Mouse (Mus musculus) forebrain, embryonic 16.5 days (tissue): ENCODE results near the gene Igtp. TPM values are rescaled to one million over a fixed set of nuclear protein-coding genes. Genes with fewer than 3 reads are reported as not detected.
"Not testable (repeated sequence)": the region's sequence is repeated elsewhere in the genome, so short reads cannot be mapped to it uniquely, and the experiment has no call there.

Experiments used
- ATAC-seq: fragments of 200-750 bp; cut with Nextera tagmentation; 2 replicates; pipeline ENCODE4 v1.8.0; 2017; ENCODE audit warnings: mild to moderate bottlenecking, moderate library complexity
- H3K27ac ChIP-seq: fragments of 300-500 bp; sonication (generic); 2 replicates; pipeline ENCODE4 v1.5.1; 2014; ENCODE audit warnings: low read length, control low read depth
- H3K27me3 ChIP-seq: fragments of 300-500 bp; sonication (generic); replicated peaks from 2 replicates; pipeline ENCODE4 v1.6.1; 2014; ENCODE audit warnings: low read length; ENCODE audit not compliant: control insufficient read depth, insufficient read depth
- H3K36me3 ChIP-seq: fragments of 300-500 bp; sonication (generic); 2 replicates; pipeline ENCODE4 v1.6.1; 2014; ENCODE audit not compliant: control insufficient read depth, insufficient read depth
- H3K4me1 ChIP-seq: fragments of 300-500 bp; sonication (generic); replicated peaks from 2 replicates; pipeline ENCODE4 v1.6.1; 2014; ENCODE audit warnings: low read length; ENCODE audit not compliant: control insufficient read depth, insufficient read depth
- H3K4me2 ChIP-seq: fragments of 300-500 bp; sonication (generic); 2 replicates; pipeline ENCODE4 v1.6.1; 2014; ENCODE audit warnings: mild to moderate bottlenecking, low read length, control low read depth
- H3K4me3 ChIP-seq: fragments of 300-500 bp; sonication (generic); replicated peaks from 2 replicates; pipeline ENCODE4 v1.5.1; 2014; ENCODE audit warnings: mild to moderate bottlenecking, low read length, control low read depth
- H3K9ac ChIP-seq: fragments of 300-500 bp; sonication (generic); replicated peaks from 2 replicates; pipeline ENCODE4 v1.6.1; 2014; ENCODE audit warnings: low read depth, low read length, control low read depth
- H3K9me3 ChIP-seq: fragments of 300-500 bp; sonication (generic); 2 replicates; pipeline ENCODE4 v1.6.1; 2016; ENCODE audit warnings: low read length; ENCODE audit not compliant: control insufficient read depth
- WGBS: fragments of 180-500 bp; shearing (Covaris S2); extraction: QIAGEN DNeasy Blood & Tissue Kit; methylation state at CpG from one replicate; pipeline ENCODE4 v1.1.7; 2014; 5-methylcytosine and 5-hydroxymethylcytosine counted together
- polyA plus RNA-seq: library from polyadenylated mRNA; unstranded; fragments of >200 nt; fragmentation: Nextera tagmentation; extraction: Ambion mirVana; gene quantifications from 2 replicates; pipeline ENCODE4 v1.2.1, GENCODE M21; 2015

Gene Igtp
- polyA plus RNA-seq, 1 experiment from 2014 or later: 1.3 TPM

DNA sequence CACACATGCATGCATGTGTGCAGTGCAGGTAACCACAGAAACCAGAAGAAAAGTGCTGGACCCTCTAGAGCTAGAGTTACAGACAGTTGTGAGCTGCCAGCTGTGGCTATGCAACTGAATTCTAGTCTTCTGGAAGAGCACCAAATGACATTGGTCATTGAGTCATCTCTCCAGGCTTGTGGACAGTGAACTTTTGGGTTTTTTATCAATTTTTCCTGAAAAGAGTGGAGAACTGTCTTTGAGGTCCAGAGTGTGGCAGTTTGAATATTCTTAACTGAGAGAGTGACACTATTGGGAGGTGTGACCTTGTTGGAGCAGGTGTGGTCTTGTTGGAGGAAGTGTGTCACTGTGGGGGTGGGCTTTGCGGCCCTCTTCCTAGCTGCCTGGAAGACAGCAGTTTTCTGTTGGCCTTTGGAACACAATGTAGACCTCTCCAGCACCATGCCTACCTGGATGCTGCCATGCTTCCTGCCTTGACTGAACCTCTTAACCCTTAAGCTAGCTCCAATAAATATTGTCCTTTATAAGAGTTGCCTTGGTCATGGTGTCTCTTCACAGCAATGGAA is 11.0 kb downstream of the Igtp start:
- no peaks in the 10 kb centered on the region for H3K9me3 ChIP-seq
- H3K4me1 ChIP-seq: no peaks in the 10 kb centered on the region
- H3K4me3 ChIP-seq: no peak overlapping the region
- ATAC-seq: no peak
- WGBS: 95% methylated on average over 1 of the region's 1 CpGs
- H3K36me3 ChIP-seq: no peaks in the 10 kb centered on the region
- H3K9ac ChIP-seq: no peak overlapping the region
- no peak overlapping the region for H3K27ac ChIP-seq
- no peaks in the 10 kb centered on the region for H3K27me3 ChIP-seq
- H3K4me2 ChIP-seq: no peak overlapping the region

DNA sequence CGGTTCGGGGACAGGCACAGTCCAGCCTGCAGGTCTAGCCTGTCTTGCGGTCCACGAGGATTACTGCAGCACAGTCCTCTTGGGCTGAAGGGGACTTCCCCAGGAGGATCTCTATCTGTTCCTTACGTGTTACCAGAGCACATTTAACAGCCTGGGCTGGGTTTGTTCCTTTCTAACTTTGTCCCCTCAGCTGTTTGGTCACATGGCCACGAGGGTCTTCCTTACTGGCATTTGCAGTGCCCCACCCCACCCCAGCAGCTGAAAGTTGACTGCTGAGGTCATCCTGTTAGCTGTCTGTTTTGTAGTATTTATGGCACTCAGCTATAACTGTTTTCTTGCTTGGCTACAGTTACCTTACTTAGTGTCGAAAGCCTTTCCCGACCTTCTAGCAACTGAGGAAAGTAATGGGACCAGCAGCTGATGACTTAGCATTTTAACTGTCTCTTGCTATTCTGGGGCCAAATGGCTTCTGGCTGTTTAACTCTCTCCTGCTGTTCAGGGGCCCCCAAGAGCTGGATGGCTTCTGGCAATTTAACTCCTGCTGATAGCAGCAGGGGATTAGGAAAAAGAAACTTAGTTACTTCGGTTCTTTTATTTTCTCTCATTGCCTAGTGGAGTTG is 11.8 kb downstream of the Igtp start:
- ATAC-seq: no peak
- Histone ChIP-seq H3K4me1 (no peaks in the 10 kb centered on the region), H3K36me3 (no peaks in the 10 kb centered on the region), H3K27me3 (no peaks in the 10 kb centered on the region), H3K9me3 (no peaks in the 10 kb centered on the region), H3K4me3 (no peak overlapping the region), H3K9ac (no peak overlapping the region), H3K27ac (no peak overlapping the region), H3K4me2 (no peak overlapping the region)
- WGBS: 19% methylated on average over 9 of the region's 9 CpGs

DNA sequence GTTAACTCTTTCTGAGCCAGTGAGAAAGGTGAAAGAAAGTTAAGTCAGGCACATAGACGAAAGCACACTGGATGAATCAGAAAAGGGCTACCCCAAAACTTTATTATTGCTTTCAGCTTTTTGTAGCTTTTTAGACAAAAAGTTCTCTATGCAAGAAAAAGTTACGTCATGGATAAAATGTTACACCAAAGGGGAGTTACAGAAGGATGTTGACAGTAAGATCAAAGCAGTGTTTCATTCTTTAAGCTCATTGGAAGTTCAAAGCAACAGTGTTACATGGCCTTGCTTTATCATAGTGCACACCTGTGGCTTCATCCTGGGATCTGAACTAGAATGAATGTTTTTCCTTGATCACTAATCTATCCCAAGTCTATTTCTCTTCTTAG is 12.3 kb downstream of the Igtp start:
- ATAC-seq: no peak
- Histone ChIP-seq H3K4me3 (no peak overlapping the region), H3K36me3 (no peaks in the 10 kb centered on the region), H3K4me2 (no peak overlapping the region), H3K27ac (no peak overlapping the region), H3K9ac (no peak overlapping the region), H3K4me1 (no peaks in the 10 kb centered on the region), H3K9me3 (no peaks in the 10 kb centered on the region), H3K27me3 (no peaks in the 10 kb centered on the region)
- WGBS: 9% methylated on average over 2 of the region's 2 CpGs

DNA sequence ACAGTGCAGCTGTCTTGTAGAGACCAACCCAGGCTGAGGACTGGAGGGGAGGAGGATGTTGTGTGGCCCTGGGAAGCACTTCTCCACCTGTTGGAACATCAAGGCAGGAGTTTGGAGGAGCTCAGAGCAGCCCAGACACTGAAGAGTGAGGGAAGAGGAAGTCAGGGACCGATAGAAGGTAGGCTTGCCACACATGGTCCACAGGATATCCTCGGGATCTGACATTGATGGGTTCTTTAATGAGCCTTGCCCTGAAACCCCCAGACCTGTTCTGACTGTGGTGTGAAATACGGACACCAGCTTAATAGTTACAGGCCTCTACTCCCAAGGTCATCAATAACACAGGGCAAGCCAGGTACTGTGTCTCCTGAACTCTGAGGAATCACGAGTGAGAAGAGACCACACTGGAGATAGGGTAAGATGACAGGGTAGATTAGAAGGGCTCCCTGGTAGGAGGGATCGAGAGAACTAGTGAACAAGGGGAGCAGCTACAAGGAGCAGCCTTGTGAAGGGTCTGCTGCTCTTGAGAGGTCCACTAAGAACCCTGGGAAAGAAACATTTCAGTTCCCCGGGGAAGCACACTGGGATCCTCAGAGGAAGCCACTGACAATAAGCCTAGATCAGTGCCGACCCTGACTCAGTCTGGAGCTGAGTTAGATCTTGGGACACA is 14.5 kb downstream of the Igtp start:
- Histone ChIP-seq H3K9ac (no peak overlapping the region), H3K4me1 (no peaks in the 10 kb centered on the region), H3K27me3 (no peaks in the 10 kb centered on the region), H3K4me2 (no peak overlapping the region), H3K9me3 (no peaks in the 10 kb centered on the region), H3K36me3 (no peaks in the 10 kb centered on the region), H3K4me3 (no peak overlapping the region), H3K27ac (no peak overlapping the region)
- 78% methylated on average over 7 of the region's 7 CpGs for WGBS
- no peak for ATAC-seq

DNA sequence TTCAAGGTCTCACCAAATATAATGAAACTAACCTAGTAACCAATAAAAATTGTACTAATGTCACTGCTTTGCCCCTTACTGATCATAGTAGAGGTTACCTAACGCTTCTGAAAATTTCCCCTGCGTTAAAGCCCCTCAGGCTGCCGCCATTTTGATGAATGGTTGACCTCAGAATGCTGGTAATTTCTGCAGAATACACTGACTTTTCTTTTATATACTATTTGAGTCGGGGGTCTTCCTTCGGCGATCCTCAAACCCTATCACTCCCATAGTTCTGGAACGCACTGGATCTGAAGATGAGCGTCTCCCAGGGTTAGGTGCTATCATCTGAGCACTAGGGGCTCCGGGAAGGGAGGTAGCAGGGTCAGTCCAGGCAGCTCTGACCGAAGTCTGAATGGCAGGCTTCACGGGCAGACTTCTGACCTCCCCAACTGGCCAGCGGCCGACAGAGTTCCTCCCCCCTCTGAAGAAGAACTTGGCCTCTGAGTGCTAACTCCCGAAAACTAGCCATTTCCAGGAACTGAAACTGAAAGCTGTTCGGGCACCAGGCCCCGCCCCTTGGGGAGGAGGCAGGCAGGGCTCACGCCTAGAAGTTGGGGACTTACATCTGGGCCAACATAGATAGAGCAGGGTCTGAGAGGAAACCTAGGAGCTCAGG is 15.2 kb downstream of the Igtp start:
- H3K4me3 ChIP-seq: peak overlapping the region; percentile 16
- H3K36me3 ChIP-seq: no peaks in the 10 kb centered on the region
- no peak overlapping the region for H3K27ac ChIP-seq
- no peak for ATAC-seq
- H3K4me1 ChIP-seq: no peaks in the 10 kb centered on the region
- no peaks in the 10 kb centered on the region for H3K9me3 ChIP-seq
- no peak overlapping the region for H3K9ac ChIP-seq
- WGBS: 54% methylated on average over 16 of the region's 17 CpGs
- peak overlapping the region; percentile 33 for H3K4me2 ChIP-seq
- no peaks in the 10 kb centered on the region for H3K27me3 ChIP-seq

DNA sequence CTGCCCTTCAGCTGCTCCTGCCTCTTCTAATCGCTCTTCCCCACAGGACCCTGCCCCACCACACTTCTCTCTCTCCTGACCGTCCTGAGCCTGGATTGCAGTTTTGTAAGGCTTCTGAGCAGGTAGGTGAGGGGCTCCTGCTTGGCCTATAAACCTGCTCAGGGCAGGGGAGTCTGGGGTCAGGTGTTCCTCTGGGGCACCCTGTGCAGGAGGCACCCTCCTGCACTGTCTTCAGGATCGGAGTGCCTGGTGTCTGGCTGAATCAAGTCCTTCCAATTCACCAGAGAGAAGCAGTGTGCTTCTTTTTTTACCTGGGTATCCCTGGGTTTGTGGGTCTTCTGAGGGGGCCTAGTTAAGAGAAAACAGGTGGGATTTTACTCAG is 15.7 kb downstream of the Igtp start:
- not testable (repeated sequence) for H3K4me1 ChIP-seq, H3K27ac ChIP-seq, H3K27me3 ChIP-seq, H3K9me3 ChIP-seq, H3K4me3 ChIP-seq, H3K36me3 ChIP-seq, H3K9ac ChIP-seq, ATAC-seq, H3K4me2 ChIP-seq
- WGBS: 38% methylated on average over 2 of the region's 3 CpGs

DNA sequence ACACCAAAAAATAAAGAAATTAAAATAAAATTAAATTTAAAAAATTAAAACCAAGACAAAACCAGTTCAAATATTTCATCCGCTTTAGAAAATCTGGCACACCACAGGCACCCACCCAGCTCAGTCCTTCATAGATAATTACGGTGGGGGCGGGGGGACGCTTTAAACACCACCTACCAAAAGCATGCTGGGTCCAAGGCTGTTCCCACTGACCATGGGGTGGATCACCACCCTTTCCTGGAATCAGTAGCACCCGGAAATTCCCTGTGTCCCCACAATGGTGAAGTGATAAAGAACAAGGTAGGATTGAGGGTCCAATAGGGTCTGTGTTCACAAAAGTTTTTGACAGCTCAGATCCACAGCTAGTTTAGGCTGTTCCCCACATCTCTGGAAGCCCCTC is 16.5 kb downstream of the Igtp start:
- no peaks in the 10 kb centered on the region for H3K4me1 ChIP-seq
- no peak for ATAC-seq
- H3K4me3 ChIP-seq: no peak overlapping the region
- H3K9ac ChIP-seq: no peak overlapping the region
- 84% methylated on average over 5 of the region's 5 CpGs for WGBS
- no peak overlapping the region for H3K27ac ChIP-seq
- no peaks in the 10 kb centered on the region for H3K36me3 ChIP-seq
- H3K4me2 ChIP-seq: no peak overlapping the region
- H3K27me3 ChIP-seq: no peaks in the 10 kb centered on the region
- H3K9me3 ChIP-seq: no peaks in the 10 kb centered on the region

DNA sequence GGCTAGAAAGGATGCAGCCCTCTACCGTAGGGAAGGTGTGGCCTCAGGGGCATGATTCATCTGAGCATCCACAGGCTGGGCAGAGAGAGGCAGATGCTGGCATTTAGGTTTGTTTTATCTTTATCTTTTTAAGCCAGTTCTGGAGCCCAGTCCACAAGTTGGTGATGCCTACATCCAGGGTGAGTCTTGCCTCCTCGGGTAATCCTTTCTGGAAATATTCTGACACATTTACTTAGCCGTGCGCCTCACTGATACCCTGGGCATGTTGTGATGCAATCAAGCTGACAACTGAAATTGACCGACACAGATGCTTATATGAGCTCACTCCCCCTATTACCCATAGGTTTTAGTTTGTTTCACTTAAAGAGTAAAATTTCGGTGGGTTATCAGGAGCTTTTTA is 17.5 kb downstream of the Igtp start:
- Histone ChIP-seq H3K9ac (no peak overlapping the region), H3K27me3 (no peaks in the 10 kb centered on the region), H3K27ac (no peak overlapping the region), H3K4me2 (no peak overlapping the region), H3K4me3 (no peak overlapping the region), H3K4me1 (no peaks in the 10 kb centered on the region), H3K9me3 (no peaks in the 10 kb centered on the region), H3K36me3 (no peaks in the 10 kb centered on the region)
- 91% methylated on average over 6 of the region's 6 CpGs for whole genome bisulfite sequencing
- no peak for ATAC-seq

DNA sequence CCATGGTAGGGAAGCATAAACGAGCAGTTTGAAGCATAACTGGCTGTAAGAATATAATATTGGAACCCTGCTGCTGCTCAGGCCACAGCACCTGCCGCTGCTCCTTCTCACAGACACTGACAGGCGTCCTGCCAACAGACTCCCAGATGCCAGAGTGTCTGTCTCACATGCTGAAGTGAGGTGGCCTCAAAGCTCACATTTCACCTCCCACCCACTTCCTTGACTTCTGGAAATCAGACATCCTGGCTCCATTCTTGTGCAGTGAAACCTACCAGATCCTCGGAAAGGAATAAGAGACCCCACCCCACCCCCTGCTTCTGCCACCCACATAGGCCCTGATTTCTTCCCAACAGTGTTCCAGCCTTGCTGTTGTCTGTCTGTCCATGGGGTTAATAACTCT is 24.4 kb downstream of the Igtp start:
- Histone ChIP-seq H3K27ac (no peak overlapping the region), H3K4me3 (no peak overlapping the region), H3K4me2 (no peak overlapping the region), H3K27me3 (no peaks in the 10 kb centered on the region), H3K9ac (no peak overlapping the region), H3K9me3 (no peaks in the 10 kb centered on the region), H3K4me1 (no peaks in the 10 kb centered on the region), H3K36me3 (no peaks in the 10 kb centered on the region)
- ATAC-seq: no peak
- WGBS: 51% methylated on average over 4 of the region's 4 CpGs
